Comparison of ENCODE assay signal across 9 mouse cellular contexts in genomic region chr16:30788944-30789781, GRCm38 (mm10).
DNase-seq lines count a peak whose midpoint lies in the region; ATAC-seq and TF ChIP-seq lines count a peak whose summit lies in the region.
"Had no signal": no experiment of that assay in that cellular context is flagged by ENCODE, and none has a peak within 500 bp of the region (broad histone marks: within the 10 kb centered on the region; RNA-seq: fewer than 3 reads in every experiment).

No protein-coding gene starts in this region.

- no peak for TF ChIP-seq CTCF in spleen, adult 2 months (IDR thresholded peaks at IDR 0.05; ENCODE audit: extremely low read depth, insufficient read depth, insufficient read length, insufficient replicate concordance)
- no peak for TF ChIP-seq CTCF in liver, postnatal 0 days (IDR thresholded peaks at IDR 0.05; ENCODE audit: low read depth)

- H3K27me3 ChIP-seq in spleen, adult 2 months (ENCODE audit: control insufficient read depth, insufficient read depth, low read length): no peaks in the 10 kb centered on the region
- no peaks in the 10 kb centered on the region for H3K27me3 ChIP-seq in heart, embryonic 12.5 days (replicated peaks)
- no peaks in the 10 kb centered on the region for H3K27me3 ChIP-seq in liver, postnatal 0 days (ENCODE audit: insufficient read depth, low read length)
- no peaks in the 10 kb centered on the region for H3K27me3 ChIP-seq in hindbrain, embryonic 12.5 days
- H3K27me3 ChIP-seq: Patski had no signal

- TF ChIP-seq EP300 in liver, postnatal 0 days (IDR thresholded peaks at IDR 0.05; ENCODE audit: low read depth): peak; percentile 9; the same call in 1 of the 2 replicates

- H3K36me3 ChIP-seq in spleen, adult 2 months (ENCODE audit: control insufficient read depth, insufficient read depth, low read length): no peaks in the 10 kb centered on the region
- H3K36me3 ChIP-seq in heart, embryonic 12.5 days: no peaks in the 10 kb centered on the region
- H3K36me3 ChIP-seq in liver, postnatal 0 days (replicated peaks; ENCODE audit: insufficient read depth, low read length): no peaks in the 10 kb centered on the region
- H3K36me3 ChIP-seq in hindbrain, embryonic 12.5 days: no peaks in the 10 kb centered on the region

- no peak overlapping the region for H3K4me2 ChIP-seq in heart, embryonic 12.5 days
- no peak overlapping the region for H3K4me2 ChIP-seq in liver, postnatal 0 days (ENCODE audit: low read depth, low read length)
- no peak overlapping the region for H3K4me2 ChIP-seq in hindbrain, embryonic 12.5 days (replicated peaks)

- no peak overlapping the region for H3K4me3 ChIP-seq in spleen, adult 2 months (ENCODE audit: extremely low read depth, insufficient read depth, insufficient read length)
- H3K4me3 ChIP-seq in heart, embryonic 12.5 days: no peak overlapping the region
- H3K4me3 ChIP-seq in liver, postnatal 0 days (ENCODE audit: low read depth, low read length): no peak overlapping the region
- no peak overlapping the region for H3K4me3 ChIP-seq in hindbrain, embryonic 12.5 days

- H3K9me3 ChIP-seq in heart, embryonic 12.5 days (replicated peaks): no peaks in the 10 kb centered on the region
- no peaks in the 10 kb centered on the region for H3K9me3 ChIP-seq in liver, postnatal 0 days (ENCODE audit: low read length)
- H3K9me3 ChIP-seq in hindbrain, embryonic 12.5 days (replicated peaks): no peaks in the 10 kb centered on the region

- no peak for DNase-seq in spleen, adult 2 months (ENCODE audit: low read depth in 1 of 2, low spot score in 2 of 2)
- DNase-seq in spleen, adult 12 weeks (ENCODE audit: low spot score): no peak
- DNase-seq in liver, postnatal 0 days: peak; percentile 14
- no peak for DNase-seq in thymus, postnatal 14 days
- no peak for DNase-seq in urinary bladder, postnatal 36 days (ENCODE audit: low spot score in 2 of 2)
- DNase-seq in adrenal gland, postnatal 14 days: no peak

- WGBS in spleen, adult 2 months: 74% methylated on average over 15 of the region's 15 CpGs
- 76% methylated on average over 15 of the region's 15 CpGs for WGBS in heart, embryonic 12.5 days
- WGBS in liver, postnatal 0 days (ENCODE audit: insufficient replicate concordance): 57% methylated on average over 15 of the region's 15 CpGs
- 92% methylated on average over 15 of the region's 15 CpGs for WGBS in hindbrain, embryonic 12.5 days

- ATAC-seq in heart, embryonic 12.5 days (ENCODE audit: insufficient number of reproducible peaks, low FRiP score): no peak
- ATAC-seq in liver, postnatal 0 days: peak; percentile 68
- no peak for ATAC-seq in hindbrain, embryonic 12.5 days (ENCODE audit: low FRiP score)
- ATAC-seq: Patski had no signal

- peak overlapping the region; percentile 11; the same call in 1 of the 2 replicates for H3K27ac ChIP-seq in spleen, adult 2 months (ENCODE audit: insufficient read depth, low read length)
- H3K27ac ChIP-seq in heart, embryonic 12.5 days (ENCODE audit: poor library complexity, severe bottlenecking): peak overlapping the region; percentile 96
- peak overlapping the region; percentile 78 for H3K27ac ChIP-seq in liver, postnatal 0 days (ENCODE audit: low read depth)
- no peak overlapping the region for H3K27ac ChIP-seq in hindbrain, embryonic 12.5 days

- H3K4me1 ChIP-seq in spleen, adult 2 months (ENCODE audit: control insufficient read depth, insufficient read depth, insufficient read length): peaks cover 12% of the 10 kb centered on the region; the same call in 1 of the 2 replicates
- peaks cover 68% of the 10 kb centered on the region for H3K4me1 ChIP-seq in heart, embryonic 12.5 days (replicated peaks)
- peaks cover 59% of the 10 kb centered on the region for H3K4me1 ChIP-seq in liver, postnatal 0 days (ENCODE audit: insufficient read depth)
- H3K4me1 ChIP-seq in hindbrain, embryonic 12.5 days: peaks cover 27% of the 10 kb centered on the region

- H3K9ac ChIP-seq in heart, embryonic 12.5 days: no peak overlapping the region
- H3K9ac ChIP-seq in liver, postnatal 0 days (replicated peaks): no peak overlapping the region
- H3K9ac ChIP-seq in hindbrain, embryonic 12.5 days: no peak overlapping the region

- TF ChIP-seq POLR2A in spleen, adult 2 months (IDR thresholded peaks at IDR 0.05; ENCODE audit: low read depth, low read length): no peak
